Mouse (Mus musculus) C2C12 (cell line): Measurements from ENCODE around the gene Smn1. TPM values are rescaled to one million over a fixed set of nuclear protein-coding genes. Genes with fewer than 3 reads are reported as not detected.

ENCODE experiments used
- H3K27me3 ChIP-seq: one replicate; pipeline ENCODE4 v1.6.1; 2011; ENCODE audit not compliant: control insufficient read depth, insufficient read depth, insufficient read length
- H3K36me3 ChIP-seq: one replicate; pipeline ENCODE4 v1.6.1; 2011; ENCODE audit not compliant: control insufficient read depth, insufficient read depth
- H3K4me3 ChIP-seq: one replicate; pipeline ENCODE4 v1.5.1; 2011; ENCODE audit warnings: mild to moderate bottlenecking, control low read depth; ENCODE audit not compliant: poor library complexity, insufficient read depth, severe bottlenecking
- H3K79me2 ChIP-seq: one replicate; pipeline ENCODE4 v1.6.1; 2011; ENCODE audit not compliant: control insufficient read depth, insufficient read depth
- H3K79me3 ChIP-seq: one replicate; pipeline ENCODE4 v1.6.1; 2011; ENCODE audit warnings: low read depth, control low read depth
- H3ac ChIP-seq: one replicate; pipeline ENCODE3; 2011; ENCODE audit warnings: low read depth; ENCODE audit not compliant: control insufficient read depth, insufficient read length
- CEBPB ChIP-seq: IDR thresholded peaks from one replicate; pipeline ENCODE4 v1.6.1; 2011; ENCODE audit warnings: low read depth, mild to moderate bottlenecking, control low read depth, moderate library complexity
- CTCF ChIP-seq: IDR thresholded peaks from one replicate; pipeline ENCODE4 v1.5.1; 2011; ENCODE audit not compliant: control insufficient read depth, insufficient read depth, insufficient read length
- FOSL1 ChIP-seq: IDR thresholded peaks from one replicate; pipeline ENCODE4 v1.8.0; 2011; ENCODE audit warnings: mild to moderate bottlenecking, low read length; ENCODE audit not compliant: poor library complexity, insufficient read depth, severe bottlenecking
- MAX ChIP-seq: IDR thresholded peaks from one replicate; pipeline ENCODE4 v1.6.1; 2011; ENCODE audit warnings: mild to moderate bottlenecking, control low read depth
- MYOD1 ChIP-seq: IDR thresholded peaks from one replicate; pipeline ENCODE4 v1.6.1; 2011; ENCODE audit warnings: low read depth; ENCODE audit not compliant: control insufficient read depth, insufficient read length
- MYOG ChIP-seq: IDR thresholded peaks from one replicate; pipeline ENCODE4 v1.6.1; 2011; ENCODE audit not compliant: control insufficient read depth, insufficient read length; ENCODE audit errors: extremely low read depth
- USF1 ChIP-seq: IDR thresholded peaks from one replicate; pipeline ENCODE4 v1.6.1; 2011; ENCODE audit warnings: low read depth, mild to moderate bottlenecking, control low read depth, moderate library complexity
- long read RNA-seq, 2 experiments: library from polyadenylated mRNA; unstranded; transcript quantifications; one replicate each; pipeline ENCODE4 v2.0.0; 2019 to 2020
- polyA plus RNA-seq: library from polyadenylated mRNA; unstranded; fragments of >200 nt; fragmentation: generic; extraction: Trizol; gene quantifications from one replicate; pipeline ENCODE4 v1.2.1, GENCODE M21; 2012; ENCODE audit warnings: missing spikeins

Gene Smn1
- polyA plus RNA-seq: 72.8 TPM
- long read RNA-seq, experiment 1, transcript Smn1-201 (9 exons, 1,222 nt): major isoform, 20 of 23 reads
- long read RNA-seq, experiment 1, partial matches to known transcripts: 0 of 23 reads
- long read RNA-seq, experiment 1, other reads (novel, unspliced or antisense): 3 of 23 reads
- long read RNA-seq, experiment 2, transcript Smn1-201 (9 exons, 1,222 nt): major isoform, 27 of 34 reads
- long read RNA-seq, experiment 2, partial matches to known transcripts: 2 of 34 reads
- long read RNA-seq, experiment 2, other reads (novel, unspliced or antisense): 5 of 34 reads

DNA sequence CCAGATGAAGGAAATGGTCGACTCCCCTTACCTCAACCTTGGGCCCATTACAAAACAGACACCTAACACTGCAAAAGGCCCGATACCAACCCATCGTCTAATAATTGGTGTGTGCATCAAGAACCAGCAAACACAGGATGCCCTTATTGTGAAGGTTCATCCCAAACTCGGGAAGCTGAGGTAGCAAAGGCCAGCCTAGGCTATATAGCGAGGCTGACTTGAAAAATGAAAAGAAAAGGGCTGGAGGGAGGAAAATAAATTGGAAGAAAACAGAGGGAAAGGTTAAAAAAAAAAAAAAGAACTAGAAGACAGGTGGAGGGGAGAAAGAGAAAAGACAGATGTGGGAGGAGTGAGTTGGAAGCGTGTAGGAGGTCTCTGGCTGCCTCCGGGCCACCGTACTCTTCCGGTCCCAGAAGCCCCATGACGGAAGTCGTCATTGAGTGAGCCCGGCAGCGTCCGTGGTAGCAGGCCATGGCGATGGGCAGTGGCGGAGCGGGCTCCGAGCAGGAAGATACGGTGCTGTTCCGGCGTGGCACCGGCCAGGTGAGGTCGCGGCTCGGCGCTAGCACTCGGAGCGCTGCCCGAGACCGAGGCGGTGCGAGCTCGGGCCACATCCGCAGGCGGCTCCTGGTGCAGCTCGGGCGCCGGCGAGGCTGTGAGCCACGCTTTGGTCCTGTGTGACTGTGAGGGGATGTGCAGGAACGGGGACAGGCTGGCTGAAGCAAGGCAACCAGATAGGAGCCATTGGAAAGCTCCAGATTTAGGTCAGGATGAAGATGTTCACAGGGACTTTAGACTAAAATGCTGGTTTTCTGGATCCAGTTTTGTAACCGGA lies at the start of gene Smn1:
Smn1 (plus strand) TSS at position 430 of the 835 bp plus-strand sequence.
- Histone ChIP-seq H3K79me2 (peaks cover 22% of the 10 kb centered on the region), H3K4me3 (peak within 1 kb of the TSS; percentile 86), H3K36me3 (peaks cover 25% of the 10 kb centered on the region), H3ac (peak within 1 kb of the TSS; percentile 86), H3K27me3 (no peaks in the 10 kb centered on the region), H3K79me3 (peaks cover 16% of the 10 kb centered on the region)
- no peak for TF ChIP-seq MYOD1
- TF ChIP-seq USF1: no peak
- TF ChIP-seq CEBPB: no peak
- no peak for TF ChIP-seq CTCF
- TF ChIP-seq MAX: peak; percentile 57

DNA sequence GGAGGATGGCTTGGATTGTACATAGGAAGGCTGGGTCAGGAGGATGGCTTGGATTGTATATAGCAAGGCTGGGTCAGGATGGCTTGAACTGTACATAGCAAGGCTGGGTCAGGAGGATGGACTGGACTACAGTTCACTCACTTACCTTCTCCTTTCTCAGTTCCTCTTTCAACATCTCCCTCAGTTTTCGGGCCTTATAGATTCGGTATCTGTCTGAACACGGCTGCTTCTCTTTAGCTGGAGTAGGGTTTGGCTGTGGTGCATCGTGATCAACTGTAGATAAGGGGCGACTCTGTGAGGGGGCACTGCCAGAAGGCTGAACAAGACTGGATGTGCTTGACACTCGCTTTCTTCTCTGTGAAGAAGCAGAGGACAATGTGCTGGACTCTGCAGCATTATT lies 25.8 kb upstream of the Smn1 start:
- TF ChIP-seq MYOG: no peak
- no peak for TF ChIP-seq CEBPB
- no peak for TF ChIP-seq CTCF
- TF ChIP-seq FOSL1: no peak
- no peak for TF ChIP-seq MYOD1
- TF ChIP-seq USF1: no peak
- Histone ChIP-seq H3K27me3 (no peaks in the 10 kb centered on the region), H3K79me2 (peaks cover 54% of the 10 kb centered on the region), H3K79me3 (peaks cover 51% of the 10 kb centered on the region), H3K4me3 (no peak overlapping the region), H3ac (no peak overlapping the region), H3K36me3 (peaks cover 62% of the 10 kb centered on the region)

DNA sequence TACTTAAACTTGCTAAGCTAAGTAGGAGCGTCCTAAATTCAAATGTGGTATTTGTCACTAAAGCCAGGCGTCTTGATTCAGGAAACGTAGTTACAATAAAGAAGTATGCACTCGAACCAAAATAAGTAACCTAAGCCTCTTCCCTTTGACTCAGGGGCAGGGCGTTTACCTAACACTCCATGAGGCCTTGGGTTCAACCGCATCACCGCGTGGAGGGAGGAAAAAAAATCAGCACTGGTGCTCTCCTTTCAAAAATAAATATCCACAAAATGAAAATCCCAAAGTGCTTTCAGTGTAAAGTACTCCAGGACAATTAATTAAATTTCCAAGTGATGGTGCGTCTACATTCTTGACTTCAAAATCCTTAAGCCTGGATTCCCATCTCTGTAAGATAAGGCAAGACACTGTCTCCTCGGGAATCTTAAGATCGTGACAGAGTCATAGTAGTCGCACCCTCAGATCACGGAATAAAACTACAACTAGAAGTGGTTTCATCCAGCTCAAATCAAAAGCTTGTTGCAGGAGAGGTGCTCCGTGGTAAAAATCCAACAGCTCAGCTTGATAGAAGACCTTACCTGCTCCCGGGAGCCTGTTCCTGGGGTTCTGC lies 21.5 kb upstream of the Smn1 start:
- Histone ChIP-seq H3K36me3 (peaks cover 20% of the 10 kb centered on the region), H3K4me3 (peak overlapping the region; percentile 92), H3ac (peak overlapping the region; percentile 100), H3K79me2 (peaks cover 56% of the 10 kb centered on the region), H3K27me3 (no peaks in the 10 kb centered on the region), H3K79me3 (peaks cover 50% of the 10 kb centered on the region)
- TF ChIP-seq CEBPB (no peak), MAX (no peak), MYOG (no peak), MYOD1 (no peak), USF1 (no peak), FOSL1 (no peak), CTCF (no peak)

DNA sequence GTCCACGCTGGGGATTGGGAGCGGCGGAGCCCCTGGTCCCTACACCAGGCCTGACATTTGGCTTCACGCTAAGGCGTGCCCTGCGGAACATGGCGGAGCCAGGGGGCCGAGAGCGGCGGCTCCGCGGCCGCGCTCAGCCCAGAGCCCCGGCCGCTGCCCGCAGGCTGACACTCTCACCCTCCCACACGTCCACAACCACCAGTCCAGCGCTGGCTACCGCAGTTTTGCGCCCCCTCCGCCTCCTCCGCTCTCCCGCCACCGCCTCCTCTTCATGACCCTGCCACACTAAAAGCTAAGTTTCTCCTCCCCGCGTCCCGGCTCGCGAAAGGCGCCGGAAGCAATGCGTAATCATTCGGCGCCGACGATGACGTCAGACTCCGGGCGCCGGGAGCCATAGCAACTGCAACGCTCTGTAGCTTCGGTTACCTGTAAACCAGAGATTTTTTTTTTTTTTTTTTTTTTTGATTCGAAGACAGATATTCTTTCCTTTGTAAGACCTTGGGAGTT lies 20.9 kb upstream of the Smn1 start, which contains the start of gene Bdp1:
Bdp1 (minus strand) TSS at position 323 of the 507 bp plus-strand sequence.
- Histone ChIP-seq H3K79me3 (peaks cover 46% of the 10 kb centered on the region), H3K27me3 (no peaks in the 10 kb centered on the region), H3K4me3 (peak within 1 kb of the TSS; percentile 92), H3K36me3 (peaks cover 14% of the 10 kb centered on the region), H3K79me2 (peaks cover 53% of the 10 kb centered on the region), H3ac (peak within 1 kb of the TSS; percentile 100)
- TF ChIP-seq FOSL1 (no peak), USF1 (no peak), CTCF (no peak), MYOG (no peak), CEBPB (no peak), MYOD1 (no peak), MAX (no peak)

DNA sequence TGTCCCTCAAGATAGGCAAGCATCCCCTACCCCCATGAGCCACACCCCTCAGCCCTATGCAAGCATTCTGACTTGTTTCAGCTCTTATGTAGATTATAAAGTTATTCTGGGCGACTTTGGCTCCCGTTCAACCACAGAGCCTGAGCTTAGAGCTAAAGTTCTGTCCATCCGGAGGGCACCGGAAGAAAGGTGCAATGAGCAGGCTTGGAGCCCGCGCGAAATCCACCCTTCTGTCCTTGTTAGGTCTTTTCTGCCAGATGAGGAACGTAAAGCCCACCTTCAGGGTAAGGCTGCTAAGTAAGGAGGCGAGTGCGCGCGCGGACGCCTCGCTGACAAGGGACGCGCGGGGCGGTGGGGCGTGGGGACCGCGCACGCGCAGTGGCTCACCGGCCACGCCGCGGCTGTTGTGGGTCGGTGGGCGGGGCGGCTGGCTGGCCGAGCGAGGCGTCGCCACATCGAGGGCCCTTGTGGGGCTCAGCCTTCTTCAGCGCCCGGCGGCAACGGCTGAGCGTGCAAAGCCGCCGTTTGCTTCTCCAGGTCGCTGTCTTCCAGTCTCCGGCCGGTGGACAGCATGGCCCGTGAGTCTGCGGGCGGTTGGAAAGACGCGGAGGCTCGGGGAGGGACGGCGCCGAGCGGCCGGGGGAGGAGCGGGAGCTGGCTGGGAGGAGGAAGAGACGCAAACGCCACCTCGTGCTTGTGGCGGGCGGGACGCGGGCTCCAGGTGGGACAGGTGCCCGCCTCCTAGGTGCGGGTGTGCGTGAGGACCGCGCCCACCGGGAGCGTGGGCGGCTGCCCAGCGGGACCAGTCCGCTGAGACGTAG lies 16.8 kb upstream of the Smn1 start, which contains the start of gene Serf1:
Serf1 (plus strand) TSS at position 361 of the 821 bp plus-strand sequence.
- Histone ChIP-seq H3K79me2 (peaks cover 12% of the 10 kb centered on the region), H3ac (peak within 1 kb of the TSS; percentile 89), H3K79me3 (peaks cover 8% of the 10 kb centered on the region), H3K36me3 (no peaks in the 10 kb centered on the region), H3K27me3 (no peaks in the 10 kb centered on the region), H3K4me3 (peak within 1 kb of the TSS; percentile 42)
- TF ChIP-seq USF1: no peak
- no peak for TF ChIP-seq FOSL1
- no peak for TF ChIP-seq CTCF
- no peak for TF ChIP-seq MYOG
- TF ChIP-seq MAX: peak; percentile 69
